In the genomic region with DNA sequence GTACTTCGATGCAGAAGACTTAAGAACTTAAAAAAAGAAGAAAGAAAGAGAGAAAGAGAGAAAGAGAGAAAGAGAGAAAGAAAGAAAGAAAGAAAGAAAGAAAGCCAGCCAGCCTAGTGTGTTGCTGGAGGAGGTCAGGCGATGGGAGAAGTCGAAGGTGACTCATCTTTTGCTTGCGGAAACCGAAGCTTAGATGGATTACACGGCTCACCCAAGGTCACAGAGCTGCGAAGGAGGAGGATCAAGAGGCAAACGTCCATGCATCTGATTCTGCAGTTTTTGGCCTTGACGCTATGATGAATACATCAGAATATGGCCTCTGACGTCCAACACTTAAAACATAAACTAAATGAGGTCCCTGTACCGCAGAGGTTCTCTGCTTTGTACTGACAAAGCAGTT, we compare ENCODE assay signal across 14 mouse cellular contexts.
"Had no signal": no experiment of that assay in that cellular context is flagged by ENCODE, and none has a peak within 500 bp of the region (broad histone marks: within the 10 kb centered on the region; RNA-seq: fewer than 3 reads in every experiment).

No protein-coding gene starts in this region.

- H3K4me1 ChIP-seq: limb, embryonic 15.5 days; liver, embryonic 12.5 days; lung, embryonic 15.5 days; megakaryocyte, embryonic 14.5 days had no signal

- H3K27ac ChIP-seq: kidney, embryonic 15.5 days; limb, embryonic 15.5 days; liver, embryonic 12.5 days; lung, embryonic 15.5 days; macrophage had no signal

- H3K4me2 ChIP-seq: kidney, embryonic 15.5 days; limb, embryonic 15.5 days; liver, embryonic 12.5 days; lung, embryonic 15.5 days; midbrain, embryonic 11.5 days had no signal

- H3K27me3 ChIP-seq: kidney, embryonic 15.5 days; limb, embryonic 15.5 days; liver, embryonic 12.5 days; lung, embryonic 15.5 days; megakaryocyte, embryonic 14.5 days had no signal

- ATAC-seq: liver, embryonic 12.5 days; midbrain, embryonic 16.5 days had no signal

- H3K9ac ChIP-seq: kidney, embryonic 15.5 days; limb, embryonic 15.5 days; liver, embryonic 12.5 days; lung, embryonic 15.5 days had no signal

- DNase-seq: kidney, postnatal 36 days; layer of hippocampus, adult 9-11 months; layer of hippocampus, postnatal 36 days; lung, postnatal 14 days; thymus, adult 18-20 months; thymus, postnatal 14 days had no signal

- H3K4me3 ChIP-seq: kidney, embryonic 15.5 days; limb, embryonic 15.5 days; liver, embryonic 12.5 days; lung, embryonic 15.5 days; megakaryocyte, embryonic 14.5 days had no signal

- H3K9me3 ChIP-seq: kidney, embryonic 15.5 days; limb, embryonic 15.5 days; liver, embryonic 12.5 days; lung, embryonic 15.5 days; megakaryocyte, embryonic 14.5 days had no signal

- H3K36me3 ChIP-seq: kidney, embryonic 15.5 days; limb, embryonic 15.5 days; liver, embryonic 12.5 days; lung, embryonic 15.5 days had no signal
